Mouse (Mus musculus): ENCODE data around the gene Foxp1. TPM values are rescaled to one million over a fixed set of nuclear protein-coding genes. Genes with fewer than 3 reads are reported as not detected.

Gene Foxp1
- total and polyA plus RNA-seq, 3 experiments: 57.4 to 88.1 (median 79.8) TPM

- ATAC-seq (ENCODE audit: extremely low read depth, insufficient number of reproducible peaks, low FRiP score, poor library complexity, severe bottlenecking): no peak
- DNase-seq (ENCODE audit: low spot score): no peak
- Histone ChIP-seq H3K4me1 (ENCODE audit: insufficient read depth, low read depth, low read length) (peaks cover 3% of the 10 kb centered on the region; the same call in 1 of the 2 replicates), H3K27me3 (ENCODE audit: insufficient read depth, low read length) (no peaks in the 10 kb centered on the region), H3K36me3 (replicated peaks) (peaks cover 25% of the 10 kb centered on the region), H3K9me3 (replicated peaks) (no peaks in the 10 kb centered on the region), H3K4me3 (ENCODE audit: low read depth, low read length) (no peak overlapping the region)
- TF ChIP-seq TAL1 (conservative IDR thresholded peaks at IDR 0.05; ENCODE audit: low read depth, low read length) (no peak), CTCF (IDR thresholded peaks at IDR 0.05; ENCODE audit: low read depth, low read length) (no peak)
Measured at GRCm38 (mm10) chr6:99354338-99354737, 168.2 kb downstream of the Foxp1 start.

- Histone ChIP-seq H3K4me3 (ENCODE audit: low read depth, low read length) (no peak overlapping the region), H3K9me3 (replicated peaks) (no peaks in the 10 kb centered on the region), H3K4me1 (ENCODE audit: insufficient read depth, low read depth, low read length) (peaks cover 3% of the 10 kb centered on the region; the same call in 1 of the 2 replicates), H3K27me3 (ENCODE audit: insufficient read depth, low read length) (no peaks in the 10 kb centered on the region), H3K36me3 (replicated peaks) (peaks cover 25% of the 10 kb centered on the region)
- no peak for TF ChIP-seq GATA1 (IDR thresholded peaks at IDR 0.05; ENCODE audit: borderline replicate concordance, low read length)
- TF ChIP-seq CTCF (IDR thresholded peaks at IDR 0.05; ENCODE audit: low read depth, low read length): no peak
- no peak for TF ChIP-seq GATA2 (IDR thresholded peaks at IDR 0.05; ENCODE audit: borderline replicate concordance, low read depth, low read length)
- TF ChIP-seq TAL1 (conservative IDR thresholded peaks at IDR 0.05; ENCODE audit: low read depth, low read length): no peak
- no peak for TF ChIP-seq POLR2AphosphoS5 (IDR thresholded peaks at IDR 0.05; ENCODE audit: insufficient replicate concordance, low read depth, low read length)
- no peak for ATAC-seq (ENCODE audit: extremely low read depth, insufficient number of reproducible peaks, low FRiP score, poor library complexity, severe bottlenecking)
- no peak for DNase-seq (ENCODE audit: low spot score)
Measured at GRCm38 (mm10) chr6:99353441-99353840, 169.1 kb downstream of the Foxp1 start.

- ATAC-seq (ENCODE audit: extremely low read depth, insufficient number of reproducible peaks, low FRiP score, poor library complexity, severe bottlenecking) (no peak), DNase-seq (ENCODE audit: low spot score) (no peak)
- Histone ChIP-seq H3K4me3 (ENCODE audit: low read depth, low read length) (no peak overlapping the region), H3K36me3 (replicated peaks) (peaks cover 13% of the 10 kb centered on the region), H3K9me3 (replicated peaks) (no peaks in the 10 kb centered on the region), H3K27me3 (ENCODE audit: insufficient read depth, low read length) (no peaks in the 10 kb centered on the region), H3K4me1 (ENCODE audit: insufficient read depth, low read depth, low read length) (peaks cover 3% of the 10 kb centered on the region; the same call in 1 of the 2 replicates)
- TF ChIP-seq GATA2 (IDR thresholded peaks at IDR 0.05; ENCODE audit: borderline replicate concordance, low read depth, low read length) (no peak), TAL1 (conservative IDR thresholded peaks at IDR 0.05; ENCODE audit: low read depth, low read length) (no peak), CTCF (IDR thresholded peaks at IDR 0.05; ENCODE audit: low read depth, low read length) (no peak), GATA1 (IDR thresholded peaks at IDR 0.05; ENCODE audit: borderline replicate concordance, low read length) (no peak), POLR2AphosphoS5 (IDR thresholded peaks at IDR 0.05; ENCODE audit: insufficient replicate concordance, low read depth, low read length) (no peak)
Measured at GRCm38 (mm10) chr6:99350566-99350965, 172.0 kb downstream of the Foxp1 start.

- Histone ChIP-seq H3K4me1 (ENCODE audit: insufficient read depth, low read depth, low read length) (peaks cover 3% of the 10 kb centered on the region; the same call in 1 of the 2 replicates), H3K9me3 (replicated peaks) (no peaks in the 10 kb centered on the region), H3K27me3 (ENCODE audit: insufficient read depth, low read length) (no peaks in the 10 kb centered on the region), H3K4me3 (ENCODE audit: low read depth, low read length) (no peak overlapping the region), H3K36me3 (replicated peaks) (peaks cover 13% of the 10 kb centered on the region)
- no peak for TF ChIP-seq GATA1 (IDR thresholded peaks at IDR 0.05; ENCODE audit: borderline replicate concordance, low read length)
- no peak for TF ChIP-seq GATA2 (IDR thresholded peaks at IDR 0.05; ENCODE audit: borderline replicate concordance, low read depth, low read length)
- no peak for TF ChIP-seq CTCF (IDR thresholded peaks at IDR 0.05; ENCODE audit: low read depth, low read length)
- TF ChIP-seq TAL1 (conservative IDR thresholded peaks at IDR 0.05; ENCODE audit: low read depth, low read length): no peak
- no peak for TF ChIP-seq POLR2AphosphoS5 (IDR thresholded peaks at IDR 0.05; ENCODE audit: insufficient replicate concordance, low read depth, low read length)
- no peak for ATAC-seq (ENCODE audit: extremely low read depth, insufficient number of reproducible peaks, low FRiP score, poor library complexity, severe bottlenecking)
- DNase-seq (ENCODE audit: low spot score): no peak
Measured at GRCm38 (mm10) chr6:99350156-99350555, 172.4 kb downstream of the Foxp1 start.

DNA sequence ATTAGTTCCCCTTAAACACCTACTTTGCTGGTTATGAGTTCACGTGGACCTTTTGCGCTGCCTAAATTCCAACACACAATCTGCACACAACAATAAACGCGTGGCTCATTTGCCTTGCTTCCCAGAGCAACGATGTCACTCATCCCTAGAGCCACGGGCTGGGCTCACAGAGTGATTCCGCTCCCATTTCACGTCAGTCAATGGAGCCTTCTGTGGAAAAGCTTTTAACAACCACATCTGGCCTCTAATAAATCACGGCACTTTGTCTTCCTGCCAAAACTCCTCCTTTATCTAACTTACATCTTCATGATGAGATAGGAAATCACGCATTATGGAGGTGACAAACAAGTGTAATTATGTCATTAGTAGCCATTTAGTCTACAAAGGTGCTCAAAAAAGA lies 174.7 kb downstream of the Foxp1 start:
- no peak for DNase-seq (ENCODE audit: low spot score)
- no peak for ATAC-seq (ENCODE audit: extremely low read depth, insufficient number of reproducible peaks, low FRiP score, poor library complexity, severe bottlenecking)
- TF ChIP-seq GATA1 (IDR thresholded peaks at IDR 0.05; ENCODE audit: borderline replicate concordance, low read length): no peak
- no peak for TF ChIP-seq TAL1 (conservative IDR thresholded peaks at IDR 0.05; ENCODE audit: low read depth, low read length)
- TF ChIP-seq POLR2AphosphoS5 (IDR thresholded peaks at IDR 0.05; ENCODE audit: insufficient replicate concordance, low read depth, low read length): no peak
- TF ChIP-seq CTCF (IDR thresholded peaks at IDR 0.05; ENCODE audit: low read depth, low read length): no peak
- no peak for TF ChIP-seq GATA2 (IDR thresholded peaks at IDR 0.05; ENCODE audit: borderline replicate concordance, low read depth, low read length)
- H3K27me3 ChIP-seq (ENCODE audit: insufficient read depth, low read length): no peaks in the 10 kb centered on the region
- no peak overlapping the region for H3K4me3 ChIP-seq (ENCODE audit: low read depth, low read length)
- H3K9me3 ChIP-seq (replicated peaks): no peaks in the 10 kb centered on the region
- peaks cover 5% of the 10 kb centered on the region for H3K36me3 ChIP-seq (replicated peaks)
- H3K4me1 ChIP-seq (ENCODE audit: insufficient read depth, low read depth, low read length): peaks cover 3% of the 10 kb centered on the region; the same call in 1 of the 2 replicates

DNA sequence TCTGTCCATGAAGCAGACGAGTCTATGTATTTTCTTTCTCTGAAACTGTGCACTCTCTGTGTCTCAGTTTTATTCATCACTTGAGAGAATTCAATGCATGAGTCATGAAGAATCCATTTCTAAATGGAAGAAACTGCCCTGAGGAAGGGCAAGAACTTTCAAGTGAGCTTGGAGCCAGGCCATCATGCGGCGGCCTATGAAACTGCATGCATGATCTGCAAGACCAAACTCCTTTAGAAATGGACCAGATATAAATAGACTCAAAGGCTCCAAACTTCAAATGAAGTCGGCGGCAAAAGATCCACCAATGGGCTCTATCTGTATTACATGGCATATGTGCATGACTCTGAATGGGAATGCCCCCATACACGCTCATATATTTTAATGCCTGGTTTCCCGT lies 177.6 kb downstream of the Foxp1 start:
- H3K4me1 ChIP-seq (ENCODE audit: insufficient read depth, low read depth, low read length): no peaks in the 10 kb centered on the region
- ATAC-seq (ENCODE audit: extremely low read depth, insufficient number of reproducible peaks, low FRiP score, poor library complexity, severe bottlenecking): no peak
- H3K36me3 ChIP-seq (replicated peaks): no peaks in the 10 kb centered on the region
- H3K27me3 ChIP-seq (ENCODE audit: insufficient read depth, low read length): no peaks in the 10 kb centered on the region
- TF ChIP-seq GATA1 (IDR thresholded peaks at IDR 0.05; ENCODE audit: borderline replicate concordance, low read length): no peak
- TF ChIP-seq GATA2 (IDR thresholded peaks at IDR 0.05; ENCODE audit: borderline replicate concordance, low read depth, low read length): no peak
- TF ChIP-seq CTCF (IDR thresholded peaks at IDR 0.05; ENCODE audit: low read depth, low read length): no peak
- TF ChIP-seq POLR2AphosphoS5 (IDR thresholded peaks at IDR 0.05; ENCODE audit: insufficient replicate concordance, low read depth, low read length): no peak
- no peak for DNase-seq (ENCODE audit: low spot score)
- H3K9me3 ChIP-seq (replicated peaks): no peaks in the 10 kb centered on the region
- no peak overlapping the region for H3K4me3 ChIP-seq (ENCODE audit: low read depth, low read length)

GRCm38 (mm10) chr6:99344357-99344756 lies 178.2 kb downstream of the Foxp1 start:
- no peaks in the 10 kb centered on the region for H3K4me1 ChIP-seq (ENCODE audit: insufficient read depth, low read depth, low read length)
- H3K36me3 ChIP-seq (replicated peaks): no peaks in the 10 kb centered on the region
- H3K27me3 ChIP-seq (ENCODE audit: insufficient read depth, low read length): no peaks in the 10 kb centered on the region
- H3K9me3 ChIP-seq (replicated peaks): no peaks in the 10 kb centered on the region
- ATAC-seq (ENCODE audit: extremely low read depth, insufficient number of reproducible peaks, low FRiP score, poor library complexity, severe bottlenecking) (no peak), DNase-seq (ENCODE audit: low spot score) (no peak)
- H3K4me3 ChIP-seq (ENCODE audit: low read depth, low read length): no peak overlapping the region
- TF ChIP-seq CTCF (IDR thresholded peaks at IDR 0.05; ENCODE audit: low read depth, low read length) (no peak), GATA1 (IDR thresholded peaks at IDR 0.05; ENCODE audit: borderline replicate concordance, low read length) (no peak), GATA2 (IDR thresholded peaks at IDR 0.05; ENCODE audit: borderline replicate concordance, low read depth, low read length) (no peak), POLR2AphosphoS5 (IDR thresholded peaks at IDR 0.05; ENCODE audit: insufficient replicate concordance, low read depth, low read length) (no peak), TAL1 (conservative IDR thresholded peaks at IDR 0.05; ENCODE audit: low read depth, low read length) (no peak)

Measured in G1E (cell line).